Mouse (Mus musculus) inflammation-experienced regulatory T-cells, adult 6 months (primary cell): ENCODE results near the gene Sfi1. TPM values are rescaled to one million over a fixed set of nuclear protein-coding genes. Genes with fewer than 3 reads are reported as not detected.
"Not testable (repeated sequence)": the region's sequence is repeated elsewhere in the genome, so short reads cannot be mapped to it uniquely, and the experiment has no call there.

Source experiments
- ATAC-seq: one replicate; pipeline ENCODE4 v1.8.0; 2017
- polyA plus RNA-seq, 3 experiments: library from polyadenylated mRNA; unstranded; fragments of 100-300 nt; shearing (Covaris generic); gene quantifications; one replicate each; pipeline ENCODE4 v1.2.1; 2017

Gene Sfi1
- 10 to 100 TPM; 25.9 to 49.0 (median 44.6) TPM for polyA plus RNA-seq

DNA sequence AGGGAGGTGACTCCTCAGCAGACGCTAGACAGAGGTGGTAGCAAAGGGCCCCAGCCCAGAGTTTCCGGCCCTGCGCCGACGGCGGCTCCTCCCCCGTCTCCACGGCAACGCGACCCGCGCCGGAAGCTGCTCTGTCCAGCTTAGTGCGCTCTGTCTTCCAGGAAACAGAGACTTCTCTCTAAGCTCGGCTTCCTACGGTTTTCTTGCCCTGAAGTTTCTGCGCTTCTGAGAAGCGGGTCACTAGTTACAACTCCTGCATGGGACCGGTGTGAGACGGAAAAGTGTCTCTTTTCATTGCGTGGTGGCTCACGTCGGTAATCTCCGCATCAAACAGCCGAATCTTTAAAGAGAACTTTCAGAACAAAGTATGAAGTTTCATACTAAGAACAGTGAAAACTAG is at the start of gene Sfi1:
TSS of gene Sfi1 (minus strand) at position 101 of the 400 bp plus-strand sequence.
- no peak for ATAC-seq

DNA sequence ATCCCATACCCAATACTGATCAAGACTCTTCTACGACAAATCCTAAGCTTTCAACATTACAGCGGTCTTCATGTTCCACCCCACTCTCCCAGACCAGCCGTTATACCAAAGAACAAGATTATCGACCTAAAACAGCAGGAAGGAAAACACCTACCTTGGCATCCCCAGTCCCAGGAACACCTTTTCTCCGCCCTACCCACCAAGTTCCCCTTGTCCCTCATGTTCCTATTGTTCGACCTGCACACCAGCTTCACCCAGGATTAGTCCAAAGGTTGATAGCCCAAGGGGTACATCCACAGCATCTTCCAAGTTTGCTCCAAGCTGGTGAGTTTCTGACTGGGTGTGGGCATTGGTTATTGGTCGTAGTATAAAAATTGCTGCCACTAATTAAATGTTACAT is 49.1 kb upstream of the Sfi1 start:
- no peak for ATAC-seq

- no peak for ATAC-seq
These were observed 42.0 kb upstream of the Sfi1 start for GRCm38 (mm10) chr11:3235277-3235676.

- no peak for ATAC-seq
These were observed 40.4 kb upstream of the Sfi1 start for GRCm38 (mm10) chr11:3233704-3234103.

- no peak for ATAC-seq
These were observed 39.0 kb upstream of the Sfi1 start for GRCm38 (mm10) chr11:3232248-3232647.

GRCm38 (mm10) chr11:3227113-3227512 is 33.9 kb upstream of the Sfi1 start:
- ATAC-seq: peak; percentile 92

- ATAC-seq: no peak
These were observed 29.8 kb upstream of the Sfi1 start for GRCm38 (mm10) chr11:3223105-3223504.

DNA sequence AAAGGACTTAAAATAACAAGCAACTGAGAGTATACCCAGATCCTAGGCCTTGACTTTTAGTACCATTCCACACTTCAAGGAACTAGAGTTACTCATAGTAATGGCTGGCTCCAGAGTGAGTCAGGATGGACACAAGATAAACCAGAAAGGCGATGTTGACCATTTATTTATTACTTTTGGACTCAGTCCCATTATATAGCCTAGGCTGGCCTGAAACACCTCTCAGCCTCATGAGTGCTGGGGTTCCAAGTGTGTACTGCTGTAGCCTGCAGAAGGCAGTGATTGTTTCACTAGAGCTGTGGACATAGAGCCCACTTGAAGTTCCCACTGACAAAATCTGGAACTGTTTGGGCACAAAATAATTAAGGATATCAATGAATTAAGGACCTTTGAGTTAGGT is 19.3 kb upstream of the Sfi1 start:
- no peak for ATAC-seq

- no peak for ATAC-seq
These were observed 13.5 kb upstream of the Sfi1 start for GRCm38 (mm10) chr11:3206783-3207182.

DNA sequence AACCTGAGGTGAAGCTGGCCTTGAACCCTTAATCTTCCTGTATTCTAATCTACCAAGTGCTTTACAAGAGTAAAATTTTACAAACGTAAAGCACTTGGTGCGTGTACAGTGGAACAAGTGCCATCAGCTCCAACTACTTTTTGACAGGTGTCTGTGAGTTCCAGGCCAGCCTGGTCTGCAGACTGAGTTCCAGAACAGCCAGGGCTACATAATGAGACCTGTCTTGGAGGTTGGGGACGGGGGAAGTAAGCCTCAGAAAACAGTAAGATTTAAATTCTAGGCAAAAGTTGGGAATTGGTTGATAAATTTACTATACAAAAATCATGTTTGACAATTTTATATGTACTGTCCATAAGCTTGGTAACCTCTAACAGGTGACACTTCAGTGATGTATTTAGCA is 11.9 kb upstream of the Sfi1 start:
- no peak for ATAC-seq

GRCm38 (mm10) chr11:3203771-3204170 is 10.5 kb upstream of the Sfi1 start:
- no peak for ATAC-seq

- ATAC-seq: peak; percentile 6
These were observed 9.6 kb upstream of the Sfi1 start for GRCm38 (mm10) chr11:3202781-3203441.

- peak; percentile 53 for ATAC-seq
These were observed 9.0 kb upstream of the Sfi1 start, which contains the start of gene Eif4enif1 for GRCm38 (mm10) chr11:3202231-3202701. TSS of gene Eif4enif1 (plus strand) at chr11:3202392.

DNA sequence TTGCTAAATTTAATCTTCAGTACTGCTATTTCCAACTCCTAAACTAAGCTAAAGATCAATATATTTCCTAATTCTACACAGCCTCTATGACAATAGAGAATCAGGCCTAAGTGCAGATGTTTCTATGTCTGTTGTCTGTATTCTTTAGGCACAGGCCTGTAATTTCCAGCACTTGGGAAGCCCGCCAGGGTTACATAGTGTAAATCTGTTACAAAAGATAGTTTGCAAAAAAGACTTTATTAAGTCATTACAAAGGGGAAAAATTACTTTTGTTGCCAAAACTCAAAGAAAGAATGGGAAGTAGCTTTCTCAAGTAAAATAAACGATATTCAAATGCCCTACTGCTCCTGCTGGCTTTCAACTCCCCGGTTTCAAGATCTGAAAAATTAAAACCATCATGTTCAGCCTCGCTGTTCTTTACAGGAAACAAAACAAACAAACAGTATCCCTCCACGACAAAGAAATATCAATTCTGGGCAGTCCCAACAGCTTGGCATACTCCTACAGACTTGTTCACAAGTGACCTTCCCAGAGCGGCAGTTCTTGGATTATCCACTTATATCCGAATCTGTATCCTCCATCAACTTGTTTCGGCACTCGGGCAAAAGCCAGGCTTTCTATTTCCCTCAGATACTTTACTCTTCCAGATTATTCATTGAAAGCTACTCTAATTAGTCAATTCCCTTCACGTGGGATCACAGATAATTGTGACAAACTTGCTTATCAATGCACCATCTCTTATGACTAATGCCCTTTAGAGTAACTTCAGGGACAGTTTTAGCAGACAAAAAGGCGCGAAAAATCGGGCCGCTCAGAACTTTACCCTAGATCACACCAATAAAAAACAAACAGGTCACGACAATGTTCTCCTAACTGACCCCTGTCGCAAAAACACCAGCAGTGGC is 8.3 kb upstream of the Sfi1 start:
- peak; percentile 9 for ATAC-seq

GRCm38 (mm10) chr11:3200636-3201035 is 7.4 kb upstream of the Sfi1 start:
- not testable (repeated sequence) for ATAC-seq

DNA sequence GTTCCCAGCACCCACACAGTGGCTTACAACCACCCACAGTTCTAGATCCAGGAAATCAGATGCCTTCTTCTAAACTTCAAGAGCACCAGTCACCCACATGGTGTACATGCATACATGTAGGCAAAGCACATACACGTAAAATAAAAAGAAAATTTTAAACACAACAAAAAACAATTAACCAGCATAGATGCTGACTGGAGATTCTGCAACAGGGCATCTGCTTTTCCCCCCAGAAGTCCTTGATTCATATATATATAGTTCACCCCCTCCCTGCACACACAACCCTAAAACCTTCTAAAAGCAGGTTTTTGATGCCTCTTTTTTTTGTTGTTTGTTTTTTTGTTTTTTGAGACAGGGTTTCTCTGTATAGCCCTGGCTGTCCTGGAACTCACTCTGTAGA is 10.6 kb downstream of the Sfi1 start:
- ATAC-seq: not testable (repeated sequence)

DNA sequence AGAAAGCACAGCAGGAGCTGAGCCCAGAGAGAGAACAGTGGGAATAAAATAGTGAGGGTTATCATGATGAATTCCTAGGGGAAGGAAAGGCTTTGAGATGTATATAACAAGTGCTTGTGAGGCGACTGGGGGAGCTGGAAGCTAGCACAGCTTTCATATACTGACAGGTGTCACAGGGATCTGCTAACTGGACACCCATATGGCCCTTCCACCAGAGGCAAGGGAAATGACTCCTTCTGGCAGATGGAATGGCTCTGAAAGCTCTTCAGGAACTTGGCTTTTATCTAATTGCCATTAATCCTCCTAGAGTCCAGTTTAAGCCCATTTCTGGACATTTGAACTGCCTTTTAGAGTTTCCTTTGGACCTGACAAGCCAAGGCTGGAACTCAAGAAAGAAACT is 11.3 kb downstream of the Sfi1 start:
- ATAC-seq: not testable (repeated sequence)

GRCm38 (mm10) chr11:3181250-3181649 is 12.0 kb downstream of the Sfi1 start:
- peak; percentile 57 for ATAC-seq

DNA sequence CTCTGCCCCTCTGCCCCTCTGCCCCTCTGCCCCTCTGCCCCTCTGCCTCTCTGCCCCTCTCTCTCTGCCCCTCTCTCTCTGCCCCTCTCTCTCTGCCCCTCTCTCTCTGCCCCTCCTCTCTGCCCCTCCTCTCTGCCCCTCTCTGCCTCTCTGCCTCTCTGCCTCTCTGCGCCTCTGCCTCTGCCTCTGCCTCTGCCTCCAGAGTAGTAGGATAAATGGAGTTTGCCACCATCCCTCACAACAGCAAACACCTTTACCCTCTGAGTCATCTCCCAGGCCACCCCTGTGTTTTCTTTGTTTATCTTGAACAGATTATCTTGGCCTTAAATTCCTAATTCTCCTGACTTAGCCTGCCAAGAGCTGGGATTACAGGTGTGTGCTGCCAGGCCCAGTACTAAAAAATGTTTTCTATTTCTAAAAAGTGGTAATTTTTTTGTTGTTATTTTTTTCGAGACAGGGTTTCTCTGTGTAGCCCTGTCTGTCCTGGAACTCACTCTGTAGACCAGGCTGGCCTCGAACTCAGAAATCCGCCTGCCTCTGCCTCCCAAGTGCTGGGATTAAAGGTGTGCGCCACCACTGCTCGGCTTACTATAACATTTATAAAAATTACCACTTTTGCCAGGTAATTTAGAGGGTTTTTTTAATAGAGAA is 12.6 kb downstream of the Sfi1 start:
- not testable (repeated sequence) for ATAC-seq

DNA sequence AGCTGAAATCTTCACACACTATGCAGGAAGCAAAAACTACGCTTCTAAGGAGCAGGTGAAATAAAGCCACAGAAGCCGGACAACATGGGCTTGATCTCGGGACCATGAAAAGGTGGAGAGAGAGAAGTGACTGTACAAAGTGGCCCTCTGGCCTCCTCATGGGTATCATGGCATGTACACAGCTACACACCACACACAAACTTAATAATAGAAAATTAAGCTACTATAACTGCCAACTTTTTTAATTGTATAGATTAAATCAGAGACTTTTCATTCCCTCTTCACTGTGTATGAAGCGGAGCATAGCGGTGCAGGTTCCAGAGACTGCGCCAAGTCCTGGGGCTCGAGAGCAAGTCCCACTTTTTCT is 13.6 kb downstream of the Sfi1 start:
- not testable (repeated sequence) for ATAC-seq

GRCm38 (mm10) chr11:3178968-3179725 is 14.1 kb downstream of the Sfi1 start:
- not testable (repeated sequence) for ATAC-seq
